In the genomic region with DNA sequence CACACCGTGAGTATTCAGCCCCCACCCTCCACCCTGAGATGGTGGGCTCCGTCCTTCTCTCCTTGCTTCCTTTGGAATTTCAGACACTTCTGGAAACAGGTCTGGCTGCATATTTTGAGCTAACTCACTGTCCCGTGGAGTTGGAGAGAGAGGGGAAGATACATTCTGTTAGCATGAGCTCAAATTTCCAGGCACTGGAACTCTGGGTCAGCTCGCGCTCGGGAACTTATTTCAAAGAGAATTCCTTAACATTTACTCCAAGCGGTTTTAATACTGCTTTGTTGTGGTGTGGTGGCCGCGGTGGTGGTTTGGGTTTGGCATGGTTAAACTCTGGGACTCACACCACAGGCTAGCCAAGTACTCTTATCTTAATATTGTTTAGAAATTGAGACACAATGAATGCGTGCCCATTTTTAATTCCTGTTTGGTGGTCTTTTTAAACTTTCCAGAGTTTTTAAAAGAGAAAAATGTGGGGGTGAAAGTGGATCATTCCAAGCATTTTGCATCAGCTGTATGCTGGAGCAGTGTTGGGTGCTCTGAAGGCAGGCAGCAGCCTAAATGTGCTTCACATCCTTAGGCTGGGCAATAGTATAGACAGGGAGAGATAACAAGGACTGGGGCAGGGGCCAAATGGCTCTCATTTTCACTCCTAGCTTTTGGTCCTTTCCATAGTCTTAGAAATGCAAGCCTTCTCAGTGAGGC, we compare ENCODE assay signal across 8 mouse cellular contexts.
DNase-seq lines count a peak whose midpoint lies in the region; ATAC-seq and TF ChIP-seq lines count a peak whose summit lies in the region.

No protein-coding gene starts in this region.

- peak overlapping the region; percentile 29 for H3K9ac ChIP-seq in embryonic facial prominence, embryonic 15.5 days
- H3K9ac ChIP-seq in kidney, postnatal 0 days (ENCODE audit: low read depth, low read length) = peak overlapping the region; percentile 65
- peak overlapping the region; percentile 33; the same call in 1 of the 2 replicates for H3K9ac ChIP-seq in midbrain, postnatal 0 days (replicated peaks; ENCODE audit: low read length, poor library complexity, severe bottlenecking)

- TF ChIP-seq CTCF in kidney, adult 2 months (conservative IDR thresholded peaks at IDR 0.05; ENCODE audit: insufficient read depth, insufficient read length, low read depth, low read length) = no peak
- no peak for TF ChIP-seq CTCF in kidney, postnatal 0 days (IDR thresholded peaks at IDR 0.05; ENCODE audit: low read depth)
- no peak for TF ChIP-seq CTCF in midbrain, postnatal 0 days (IDR thresholded peaks at IDR 0.05)

- peak overlapping the region; percentile 86 for H3K27ac ChIP-seq in kidney, adult 2 months (ENCODE audit: insufficient read depth, low read depth, low read length)
- peak overlapping the region; percentile 83 for H3K27ac ChIP-seq in embryonic facial prominence, embryonic 15.5 days (replicated peaks)
- H3K27ac ChIP-seq in kidney, postnatal 0 days = peak overlapping the region; percentile 80
- no peak overlapping the region for H3K27ac ChIP-seq in midbrain, postnatal 0 days (ENCODE audit: low read depth, low read length)

- H3K9me3 ChIP-seq in embryonic facial prominence, embryonic 15.5 days (replicated peaks) = no peaks in the 10 kb centered on the region
- no peaks in the 10 kb centered on the region for H3K9me3 ChIP-seq in kidney, postnatal 0 days (replicated peaks; ENCODE audit: low read length)
- H3K9me3 ChIP-seq in midbrain, postnatal 0 days (ENCODE audit: low read length) = no peaks in the 10 kb centered on the region

- peak overlapping the region; percentile 79 for H3K4me2 ChIP-seq in embryonic facial prominence, embryonic 15.5 days (replicated peaks)
- peak overlapping the region; percentile 85 for H3K4me2 ChIP-seq in kidney, postnatal 0 days (ENCODE audit: low read length)
- H3K4me2 ChIP-seq in midbrain, postnatal 0 days (ENCODE audit: low read depth, low read length, poor library complexity, severe bottlenecking) = peak overlapping the region; percentile 83

- 6% methylated on average over 10 of the region's 10 CpGs for WGBS in kidney, adult 2 months
- WGBS in embryonic facial prominence, embryonic 15.5 days = 3% methylated on average over 9 of the region's 10 CpGs
- 5% methylated on average over 10 of the region's 10 CpGs for WGBS in kidney, postnatal 0 days
- 26% methylated on average over 10 of the region's 10 CpGs for WGBS in midbrain, postnatal 0 days

- ATAC-seq in embryonic facial prominence, embryonic 15.5 days (ENCODE audit: insufficient number of reproducible peaks, low FRiP score, low TSS enrichment, low read depth) = peak; percentile 22; the same call in 1 of the 2 replicates
- ATAC-seq in kidney, postnatal 0 days (replicated peaks; ENCODE audit: low FRiP score, low read depth) = no peak
- no peak for ATAC-seq in midbrain, postnatal 0 days (ENCODE audit: low FRiP score)

- H3K4me3 ChIP-seq in kidney, adult 2 months (ENCODE audit: insufficient read depth, low read depth, low read length) = peak overlapping the region; percentile 80
- peak overlapping the region; percentile 46 for H3K4me3 ChIP-seq in embryonic facial prominence, embryonic 15.5 days (replicated peaks)
- H3K4me3 ChIP-seq in kidney, postnatal 0 days (replicated peaks; ENCODE audit: low read depth, low read length) = peak overlapping the region; percentile 40
- H3K4me3 ChIP-seq in midbrain, postnatal 0 days (ENCODE audit: low read depth, low read length) = peak overlapping the region; percentile 38

- peak; percentile 41 for DNase-seq in kidney, adult 2 months
- DNase-seq in kidney, adult 11 months = no peak
- peak; percentile 72 for DNase-seq in kidney, postnatal 0 days (ENCODE audit: low spot score)
- no peak for DNase-seq in midbrain, postnatal 0 days (ENCODE audit: low spot score)
- no peak for DNase-seq in layer of hippocampus, postnatal 36 days
- DNase-seq in urinary bladder, postnatal 36 days (ENCODE audit: low spot score in 2 of 2) = no peak
- DNase-seq in natural killer cell, adult 2 months (ENCODE audit: low spot score in 2 of 2) = no peak

- H3K4me1 ChIP-seq in kidney, adult 2 months (ENCODE audit: control insufficient read depth, insufficient read depth, low read length) = peaks cover 9% of the 10 kb centered on the region; the same call in 1 of the 2 replicates
- peaks cover 25% of the 10 kb centered on the region for H3K4me1 ChIP-seq in embryonic facial prominence, embryonic 15.5 days
- H3K4me1 ChIP-seq in kidney, postnatal 0 days (replicated peaks; ENCODE audit: insufficient read depth, low read length) = peaks cover 19% of the 10 kb centered on the region; the same call in 1 of the 2 replicates
- peaks cover 6% of the 10 kb centered on the region; the same call in 1 of the 2 replicates for H3K4me1 ChIP-seq in midbrain, postnatal 0 days (ENCODE audit: insufficient read depth, low read length)

- no peaks in the 10 kb centered on the region for H3K27me3 ChIP-seq in kidney, adult 2 months (replicated peaks; ENCODE audit: control insufficient read depth, insufficient read depth, low read length)
- H3K27me3 ChIP-seq in embryonic facial prominence, embryonic 15.5 days = no peaks in the 10 kb centered on the region
- no peaks in the 10 kb centered on the region for H3K27me3 ChIP-seq in kidney, postnatal 0 days (ENCODE audit: insufficient read depth, low read length)
- H3K27me3 ChIP-seq in midbrain, postnatal 0 days (ENCODE audit: insufficient read depth, low read length) = 0 out of 2 replicates have a peak, but pooled peaks cover 4% of the 10 kb centered on the region

- TF ChIP-seq POLR2A in kidney, adult 2 months (IDR thresholded peaks at IDR 0.05; ENCODE audit: low read depth, low read length) = no peak

- H3K36me3 ChIP-seq in kidney, adult 2 months (ENCODE audit: control insufficient read depth, insufficient read depth, low read length) = peaks cover 2% of the 10 kb centered on the region; the same call in 1 of the 2 replicates
- H3K36me3 ChIP-seq in embryonic facial prominence, embryonic 15.5 days = peaks cover 25% of the 10 kb centered on the region
- H3K36me3 ChIP-seq in kidney, postnatal 0 days (ENCODE audit: insufficient read depth, low read length) = peaks cover 29% of the 10 kb centered on the region
- no peaks in the 10 kb centered on the region for H3K36me3 ChIP-seq in midbrain, postnatal 0 days (ENCODE audit: insufficient read depth, low read length)

Comparison
In these comparisons a context has a peak if more than half of its experiments do, and no peak if none do; other contexts are left out.
1. DNase-seq: peak in kidney, adult 2 months (single experiment) and kidney, postnatal 0 days (single experiment); none in kidney, adult 11 months (single experiment), midbrain, postnatal 0 days (single experiment), layer of hippocampus, postnatal 36 days (0 of 2), urinary bladder, postnatal 36 days (0 of 2) and natural killer cell, adult 2 months (0 of 2).
2. Peak in every context shown above with its lines, with median percentiles within 50 percentile points of each other: H3K4me3 ChIP-seq, H3K4me2 ChIP-seq and H3K9ac ChIP-seq.